Mouse (Mus musculus) liver, embryonic 16.5 days (tissue): Measurements from ENCODE around the gene Fam166b. TPM values are rescaled to one million over a fixed set of nuclear protein-coding genes. Genes with fewer than 3 reads are reported as not detected.

Experiments used
- ATAC-seq: fragments of 200-750 bp; cut with Nextera tagmentation; 2 replicates; pipeline ENCODE4 v1.8.0; 2017; ENCODE audit warnings: low read depth, mild to moderate bottlenecking, moderate number of reproducible peaks, moderate library complexity
- H3K27ac ChIP-seq: fragments of 300-500 bp; sonication (generic); 2 replicates; pipeline ENCODE4 v1.5.1; 2014; ENCODE audit warnings: mild to moderate bottlenecking, low read length
- H3K27me3 ChIP-seq: fragments of 300-500 bp; sonication (generic); 2 replicates; pipeline ENCODE4 v1.6.1; 2014; ENCODE audit warnings: low read depth, low read length, mixed read lengths; ENCODE audit not compliant: control insufficient read depth, insufficient read depth
- H3K36me3 ChIP-seq: fragments of 300-500 bp; sonication (generic); 2 replicates; pipeline ENCODE4 v1.6.1; 2014; ENCODE audit warnings: mild to moderate bottlenecking; ENCODE audit not compliant: control insufficient read depth, insufficient read depth
- H3K4me1 ChIP-seq: fragments of 300-500 bp; sonication (generic); 2 replicates; pipeline ENCODE4 v1.6.1; 2014; ENCODE audit warnings: low read depth, low read length, mixed read lengths; ENCODE audit not compliant: control insufficient read depth
- H3K4me2 ChIP-seq: fragments of 300-500 bp; sonication (generic); 2 replicates; pipeline ENCODE4 v1.6.1; 2014; ENCODE audit warnings: low read depth, low read length, mixed read lengths
- H3K4me3 ChIP-seq: fragments of 300-500 bp; sonication (generic); 2 replicates; pipeline ENCODE4 v1.5.1; 2014; ENCODE audit warnings: low read depth, mild to moderate bottlenecking, low read length
- H3K9ac ChIP-seq: fragments of 300-500 bp; sonication (generic); 2 replicates; pipeline ENCODE4 v1.6.1; 2014; ENCODE audit warnings: low read depth, low read length
- H3K9me3 ChIP-seq: fragments of 300-500 bp; sonication (generic); replicated peaks from 2 replicates; pipeline ENCODE4 v1.6.1; 2016; ENCODE audit warnings: low read length; ENCODE audit not compliant: control insufficient read depth
- WGBS: fragments of 180-500 bp; shearing (Covaris S2); extraction: QIAGEN DNeasy Blood & Tissue Kit; methylation state at CpG from one replicate; pipeline ENCODE4 v1.1.7; 2014; ENCODE audit not compliant: insufficient replicate concordance; 5-methylcytosine and 5-hydroxymethylcytosine counted together
- polyA plus RNA-seq: library from polyadenylated mRNA; unstranded; fragments of >200 nt; fragmentation: Nextera tagmentation; extraction: Ambion mirVana; gene quantifications from 2 replicates; pipeline ENCODE4 v1.2.1, GENCODE M21; 2015

Fam166b gene
- polyA plus RNA-seq, 1 experiment from 2014 or later, result not detected

GRCm38 (mm10) chr4:43394345-43394891, 34.5 kb downstream of the Fam166b start:
- peak; percentile 72 for ATAC-seq
- Histone ChIP-seq H3K27me3 (no peaks in the 10 kb centered on the region), H3K4me2 (0 out of 2 replicates have a peak overlapping the region, but pooled peaks have one; percentile 4), H3K9ac (no peak overlapping the region), H3K4me3 (no peak overlapping the region), H3K36me3 (no peaks in the 10 kb centered on the region), H3K9me3 (no peaks in the 10 kb centered on the region), H3K4me1 (peaks cover 4% of the 10 kb centered on the region; the same call in 1 of the 2 replicates), H3K27ac (peak overlapping the region; percentile 66)
- WGBS, result 39% methylated on average over 15 of the region's 15 CpGs

GRCm38 (mm10) chr4:43391521-43392050, 37.3 kb downstream of the Fam166b start:
- H3K4me3 ChIP-seq, result no peak overlapping the region
- no peaks in the 10 kb centered on the region for H3K27me3 ChIP-seq
- H3K9ac ChIP-seq, result no peak overlapping the region
- 56% methylated on average over 3 of the region's 3 CpGs for WGBS
- H3K4me2 ChIP-seq, result no peak overlapping the region
- H3K4me1 ChIP-seq, result peaks cover 4% of the 10 kb centered on the region; the same call in 1 of the 2 replicates
- H3K9me3 ChIP-seq, result no peaks in the 10 kb centered on the region
- ATAC-seq, result peak; percentile 44
- no peak overlapping the region for H3K27ac ChIP-seq
- H3K36me3 ChIP-seq, result no peaks in the 10 kb centered on the region

GRCm38 (mm10) chr4:43389845-43390440, 39.0 kb downstream of the Fam166b start:
- Histone ChIP-seq H3K9me3 (no peaks in the 10 kb centered on the region), H3K4me2 (no peak overlapping the region), H3K27me3 (no peaks in the 10 kb centered on the region), H3K9ac (no peak overlapping the region), H3K4me1 (peaks cover 4% of the 10 kb centered on the region; the same call in 1 of the 2 replicates), H3K4me3 (no peak overlapping the region), H3K27ac (no peak overlapping the region), H3K36me3 (no peaks in the 10 kb centered on the region)
- 62% methylated on average over 9 of the region's 9 CpGs for WGBS
- ATAC-seq, result no peak

GRCm38 (mm10) chr4:43389390-43389789, 39.5 kb downstream of the Fam166b start:
- no peaks in the 10 kb centered on the region for H3K9me3 ChIP-seq
- 69% methylated on average over 2 of the region's 2 CpGs for WGBS
- H3K27ac ChIP-seq, result no peak overlapping the region

GRCm38 (mm10) chr4:43386932-43387331, 42.0 kb downstream of the Fam166b start:
- Histone ChIP-seq H3K9me3 (no peaks in the 10 kb centered on the region), H3K4me1 (no peaks in the 10 kb centered on the region; the same call in 1 of the 2 replicates), H3K27ac (no peak overlapping the region), H3K27me3 (peaks cover 2% of the 10 kb centered on the region; the same call in 1 of the 2 replicates), H3K36me3 (no peaks in the 10 kb centered on the region), H3K4me3 (no peak overlapping the region), H3K9ac (no peak overlapping the region), H3K4me2 (no peak overlapping the region)
- ATAC-seq, result no peak

More at GRCm38 (mm10) chr4:43389390-43389789, 39.5 kb downstream of the Fam166b start:
- Histone ChIP-seq H3K27me3 (no peaks in the 10 kb centered on the region), H3K4me1 (no peaks in the 10 kb centered on the region), H3K4me3 (no peak overlapping the region), H3K4me2 (no peak overlapping the region), H3K9ac (no peak overlapping the region), H3K36me3 (no peaks in the 10 kb centered on the region)
- no peak for ATAC-seq

GRCm38 (mm10) chr4:43384541-43384940, 44.4 kb downstream of the Fam166b start:
- Histone ChIP-seq H3K4me1 (no peaks in the 10 kb centered on the region; the same call in 1 of the 2 replicates), H3K36me3 (no peaks in the 10 kb centered on the region), H3K27me3 (peaks cover 12% of the 10 kb centered on the region), H3K4me2 (no peak overlapping the region), H3K9me3 (no peaks in the 10 kb centered on the region), H3K27ac (no peak overlapping the region), H3K9ac (no peak overlapping the region), H3K4me3 (no peak overlapping the region)
- no peak for ATAC-seq
- WGBS, result 83% methylated on average over 3 of the region's 3 CpGs

GRCm38 (mm10) chr4:43384083-43384460, 44.9 kb downstream of the Fam166b start:
- Histone ChIP-seq H3K9me3 (no peaks in the 10 kb centered on the region), H3K4me3 (no peak overlapping the region), H3K27ac (no peak overlapping the region), H3K4me1 (no peaks in the 10 kb centered on the region; the same call in 1 of the 2 replicates), H3K27me3 (peaks cover 12% of the 10 kb centered on the region), H3K4me2 (no peak overlapping the region), H3K36me3 (no peaks in the 10 kb centered on the region), H3K9ac (no peak overlapping the region)
- ATAC-seq, result no peak
- WGBS, result 53% methylated on average over 5 of the region's 5 CpGs

GRCm38 (mm10) chr4:43383246-43384082, 45.5 kb downstream of the Fam166b start:
- Histone ChIP-seq H3K4me2 (peak overlapping the region; percentile 62; the same call in 1 of the 2 replicates), H3K27ac (no peak overlapping the region), H3K27me3 (peaks cover 12% of the 10 kb centered on the region), H3K4me3 (no peak overlapping the region), H3K4me1 (no peaks in the 10 kb centered on the region; the same call in 1 of the 2 replicates), H3K9me3 (no peaks in the 10 kb centered on the region), H3K9ac (no peak overlapping the region), H3K36me3 (no peaks in the 10 kb centered on the region)
- WGBS, result 48% methylated on average over 11 of the region's 11 CpGs
- ATAC-seq, result no peak
